Mouse (Mus musculus) T-cell, adult 2 months (primary cell): ENCODE data around the gene Fkbp6.
A peak's percentile ranks its signal among the peaks of the same experiment; 100 is the strongest.

Experiments used
- DNase-seq: peaks from one replicate; pipeline ENCODE4 v3.0.0; 2022; ENCODE audit warnings: low spot score

Gene Fkbp6

GRCm38 (mm10) chr5:135274663-135275396, 75.0 kb downstream of the Fkbp6 start:
- DNase-seq = no peak

DNA sequence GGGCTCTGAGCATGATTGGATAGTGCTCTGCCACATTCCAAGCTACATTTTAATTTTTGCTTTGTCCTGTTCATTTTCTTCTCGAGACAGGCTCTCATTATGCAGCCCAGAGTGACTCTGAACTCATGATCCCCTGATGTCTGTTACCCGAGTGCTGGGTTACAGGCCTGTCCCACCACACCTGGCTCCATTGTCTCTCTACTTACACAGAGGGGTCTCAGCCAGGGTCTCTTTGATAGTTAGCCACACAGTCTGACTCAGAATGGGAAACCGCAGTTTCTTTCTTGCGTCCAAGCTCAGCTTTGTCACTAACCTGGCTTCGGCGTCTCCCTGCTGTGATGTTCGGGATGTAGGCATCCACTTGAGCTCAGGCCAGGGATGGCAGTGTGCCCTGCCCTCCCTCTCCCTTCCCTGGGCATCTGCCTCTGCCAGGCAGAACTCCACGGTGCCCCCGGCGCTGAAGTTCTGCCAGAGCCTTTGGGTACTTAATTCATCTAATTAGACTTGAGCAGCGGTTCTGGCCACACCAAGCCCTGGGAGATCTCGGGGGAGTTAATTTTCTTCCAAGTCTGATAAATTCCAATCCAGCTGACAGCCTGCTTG, 78.2 kb downstream of the Fkbp6 start:
- no peak for DNase-seq

GRCm38 (mm10) chr5:135270361-135270760, 79.5 kb downstream of the Fkbp6 start:
- DNase-seq = no peak

- no peak for DNase-seq
Measured at GRCm38 (mm10) chr5:135269451-135269850, 80.4 kb downstream of the Fkbp6 start.

DNA sequence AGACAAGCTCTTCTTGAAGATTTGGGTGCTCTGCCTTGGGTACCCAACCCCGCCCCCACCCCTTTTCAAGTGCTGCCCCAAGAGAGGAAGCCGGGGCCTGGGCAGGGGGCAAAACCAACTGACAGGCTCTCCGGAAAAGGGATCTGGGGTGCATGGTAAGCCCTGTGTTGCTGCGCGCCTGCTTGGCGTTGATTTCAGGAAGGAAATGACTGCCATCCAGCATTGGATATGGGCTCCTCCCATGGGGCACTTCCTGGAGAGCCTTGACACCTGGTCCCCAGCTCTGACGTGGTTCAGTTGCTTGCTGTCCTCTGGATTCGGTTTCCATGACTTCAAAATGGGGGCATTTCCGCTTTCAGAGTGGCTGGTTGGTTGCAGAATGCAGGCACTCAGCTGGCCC, 85.3 kb downstream of the Fkbp6 start:
- peak; percentile 27 for DNase-seq

DNA sequence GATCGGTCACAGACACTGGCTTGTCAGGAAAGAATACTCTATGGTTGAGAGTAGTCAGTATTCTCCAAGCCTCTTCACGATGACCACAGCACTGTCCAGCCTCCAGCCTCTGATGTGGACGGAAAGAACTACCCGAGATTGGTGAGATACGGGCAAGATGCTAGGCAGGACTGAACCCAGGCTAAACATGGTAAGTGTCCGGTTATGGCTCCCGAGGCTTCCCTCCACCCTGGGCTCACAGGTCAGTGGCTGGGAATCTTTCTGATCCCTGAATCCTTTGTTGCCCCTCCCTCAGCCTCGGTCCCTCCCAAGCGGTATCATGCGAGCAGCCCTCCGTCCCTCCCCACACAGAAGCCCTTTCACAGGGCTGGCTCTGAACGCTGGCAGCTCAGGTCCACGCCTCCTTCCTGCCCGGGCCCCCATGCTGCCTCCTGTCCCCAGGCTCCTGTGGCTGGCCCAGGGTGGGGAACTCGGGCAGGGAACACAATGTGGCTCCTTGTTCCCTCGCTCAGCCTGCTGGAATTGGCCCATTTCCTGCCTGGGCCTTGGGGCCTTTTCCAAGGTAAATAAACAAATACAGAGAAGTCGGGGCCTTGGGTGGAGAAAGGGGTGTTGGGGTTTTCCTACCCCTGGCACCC, 85.9 kb downstream of the Fkbp6 start:
- no peak for DNase-seq

DNA sequence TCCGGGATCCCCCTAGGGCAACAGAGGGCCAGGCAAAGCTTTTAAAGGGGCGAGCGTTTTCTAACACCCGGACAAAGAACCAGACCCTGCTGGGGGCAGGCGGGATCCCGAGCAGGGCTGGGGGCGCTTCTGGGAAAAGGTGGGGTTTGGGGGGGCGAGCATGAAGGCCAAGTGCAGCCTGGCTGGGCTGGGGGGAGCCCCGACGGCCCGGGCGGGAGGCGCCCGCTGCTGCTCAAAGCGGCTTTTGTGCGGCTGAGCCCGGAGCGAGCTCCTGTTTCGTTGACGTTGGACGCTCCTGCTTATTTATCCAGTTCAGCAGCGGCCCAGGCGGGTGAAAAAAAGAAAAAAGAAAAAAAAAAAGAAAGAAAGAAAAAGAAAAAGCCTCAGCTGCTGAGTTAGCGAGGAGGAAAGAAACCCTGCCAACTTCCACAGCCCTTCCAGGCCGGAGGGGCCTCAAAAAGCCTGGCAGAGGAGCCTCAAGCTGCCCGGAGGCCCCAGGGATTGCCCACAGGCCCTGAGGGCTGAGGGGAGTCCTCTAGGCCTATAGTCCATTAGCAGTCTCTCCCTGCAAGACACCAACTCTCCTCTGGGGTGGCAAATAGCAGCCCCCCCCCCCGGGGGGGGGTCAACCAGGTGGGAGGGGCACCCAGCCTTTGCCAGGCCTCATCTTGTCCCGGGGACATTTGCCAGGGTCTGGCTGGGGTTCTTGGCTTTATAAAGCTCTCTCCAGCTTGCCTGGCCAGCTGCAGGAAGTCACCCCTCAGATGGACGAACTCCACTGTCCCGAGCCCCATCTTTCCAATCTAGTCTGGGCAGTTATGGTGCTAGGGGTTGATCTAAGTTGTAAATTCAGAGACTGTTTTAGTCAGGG, 91.3 kb downstream of the Fkbp6 start:
- DNase-seq = no peak

DNA sequence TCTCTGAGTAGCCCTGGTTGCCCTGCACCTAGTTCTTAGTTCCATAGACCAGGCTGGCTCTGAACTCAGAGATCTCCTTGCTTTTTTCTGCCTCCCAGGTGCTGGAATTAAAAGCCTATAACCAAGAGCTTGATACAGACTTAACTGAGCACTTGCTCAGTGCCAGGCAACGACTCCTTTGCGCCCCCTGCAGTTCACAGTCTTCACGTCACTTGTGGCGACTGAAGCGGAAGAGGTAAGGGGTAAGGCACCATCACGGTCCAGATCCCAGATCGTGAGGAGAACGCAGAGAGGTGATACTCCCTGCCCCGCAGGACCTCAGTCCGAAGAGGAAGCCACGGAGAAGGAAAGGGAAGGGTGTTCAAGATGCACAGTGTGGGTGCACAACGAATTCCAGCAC, 92.3 kb downstream of the Fkbp6 start:
- no peak for DNase-seq

- DNase-seq = no peak
Measured at GRCm38 (mm10) chr5:135256166-135256565, 93.7 kb downstream of the Fkbp6 start.

- DNase-seq = no peak
Measured at GRCm38 (mm10) chr5:135253741-135254401, 96.0 kb downstream of the Fkbp6 start.

- DNase-seq = peak; percentile 63
Measured at GRCm38 (mm10) chr5:135251079-135251454, 98.8 kb downstream of the Fkbp6 start, which contains the start of gene Fzd9. TSS of gene Fzd9 (minus strand) at chr5:135251230.

- peak; percentile 2 for DNase-seq
Measured at GRCm38 (mm10) chr5:135250186-135251078, 99.4 kb downstream of the Fkbp6 start.

- DNase-seq = no peak
Measured at GRCm38 (mm10) chr5:135248956-135249676, 100.7 kb downstream of the Fkbp6 start.

GRCm38 (mm10) chr5:135247337-135247736, 102.5 kb downstream of the Fkbp6 start:
- no peak for DNase-seq

DNA sequence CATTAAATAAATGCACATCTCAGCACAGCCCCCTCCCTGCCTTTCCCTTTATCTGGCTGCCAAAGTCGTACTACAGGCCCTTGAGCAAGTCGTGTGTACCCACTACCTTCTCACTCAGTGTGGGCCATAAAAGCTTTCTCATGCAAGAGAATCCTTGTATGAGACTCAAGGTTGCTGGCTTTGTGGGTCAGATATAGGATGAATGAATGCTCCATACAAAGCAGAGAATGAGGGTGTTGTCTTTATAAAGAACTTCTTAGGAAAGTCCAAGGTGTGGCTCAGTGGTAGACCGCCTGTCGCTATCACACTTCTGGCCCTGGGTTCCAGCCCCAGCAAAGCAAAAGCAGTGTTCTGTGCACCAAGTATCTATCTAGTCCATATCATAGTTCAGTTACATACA, 103.3 kb downstream of the Fkbp6 start:
- no peak for DNase-seq

GRCm38 (mm10) chr5:135243166-135243565, 106.7 kb downstream of the Fkbp6 start:
- no peak for DNase-seq

- DNase-seq = no peak
Measured at GRCm38 (mm10) chr5:135242608-135243007, 107.2 kb downstream of the Fkbp6 start.

DNA sequence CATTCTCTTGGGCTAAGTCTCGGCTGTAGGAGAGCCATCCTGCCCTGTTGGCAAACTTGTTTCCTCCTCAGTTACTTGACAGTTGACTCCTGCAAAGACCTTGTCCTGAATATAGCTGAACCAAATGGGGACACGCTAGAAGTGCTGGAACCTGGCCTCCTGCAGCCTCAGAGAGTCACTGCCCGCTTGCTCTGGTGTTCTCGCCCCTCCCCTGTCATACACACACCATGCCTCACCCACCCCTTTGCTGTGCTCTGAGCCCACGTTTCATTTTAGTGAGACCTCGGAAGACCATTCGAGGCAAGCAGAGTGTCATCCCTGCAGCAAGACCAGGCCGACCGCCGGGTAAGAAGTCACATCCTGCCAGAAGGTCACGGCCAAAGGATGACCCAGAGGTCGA, 107.7 kb downstream of the Fkbp6 start:
- no peak for DNase-seq
